In the genomic region with DNA sequence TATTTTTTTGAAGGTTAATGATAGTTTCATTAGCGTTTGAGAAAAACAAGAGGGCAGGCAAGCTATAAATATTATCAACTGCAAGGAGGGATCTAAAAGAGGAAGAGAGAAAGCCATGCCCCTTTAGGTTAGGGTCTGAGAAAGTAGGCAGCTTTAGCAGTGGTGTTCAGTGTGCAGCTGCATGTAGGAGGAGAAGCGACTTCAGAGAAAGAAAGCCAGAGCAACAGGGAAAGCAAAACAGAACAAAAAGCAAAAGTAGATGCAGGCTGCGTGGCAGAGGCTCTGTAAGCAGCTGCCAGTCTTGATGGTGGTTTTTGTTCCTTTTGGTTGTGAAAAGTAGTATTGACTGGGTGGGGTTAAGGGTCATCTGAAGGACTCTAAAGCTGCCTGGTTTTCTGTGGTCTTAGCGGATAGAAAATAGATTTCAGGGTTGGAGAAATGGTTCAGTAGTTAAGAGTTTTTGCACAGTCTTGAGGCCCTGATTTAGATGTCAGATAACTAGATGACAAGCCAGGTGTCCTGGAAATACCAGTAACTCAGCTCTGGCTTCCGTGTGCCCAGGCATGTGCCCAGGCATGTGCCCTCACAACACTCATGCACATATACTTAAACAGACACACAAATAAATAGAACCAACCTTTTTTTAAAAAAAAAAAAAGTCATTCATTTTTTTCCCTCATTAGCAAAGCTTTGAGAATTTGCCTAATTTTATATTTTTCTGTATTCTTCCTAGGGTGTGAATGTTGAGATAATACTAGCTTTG, we compare ENCODE assay signal across 31 mouse cellular contexts. TPM values are rescaled to one million over a fixed set of nuclear protein-coding genes. Genes with fewer than 3 reads are reported as not detected.
A peak's percentile ranks its signal among the peaks of the same experiment; 100 is the strongest.
DNase-seq lines count a peak whose midpoint lies in the region; ATAC-seq and TF ChIP-seq lines count a peak whose summit lies in the region.
"Had no signal": no experiment of that assay in that cellular context is flagged by ENCODE, and none has a peak within 500 bp of the region (broad histone marks: within the 10 kb centered on the region; RNA-seq: fewer than 3 reads in every experiment).

No protein-coding gene starts in this region.

- H3K36me3 ChIP-seq in ES-E14 (ENCODE audit: control insufficient read depth, insufficient read depth, low read length, poor library complexity, severe bottlenecking) = peaks cover 33% of the 10 kb centered on the region

- H3K4me3 ChIP-seq in ES-E14 (ENCODE audit: insufficient read depth in 1 of 2, low read depth in 1 of 2, low read length in 2 of 2, poor library complexity in 1 of 2, severe bottlenecking in 1 of 2) = no peak overlapping the region
- no peak overlapping the region for H3K4me3 ChIP-seq in embryonic fibroblast, embryonic 13.5 days (ENCODE audit: insufficient read depth, low read length)
- H3K4me3 ChIP-seq: embryonic facial prominence, embryonic 15.5 days; heart, embryonic 15.5 days; hindbrain, embryonic 13.5 days; layer of hippocampus, adult 2 months; limb, embryonic 12.5 days; liver, embryonic 12.5 days; neural tube, embryonic 12.5 days; stomach, embryonic 15.5 days had no signal

- peaks cover 0 to 3% of the 10 kb centered on the region in 2 experiments; a peak in 2 of 4 replicates for H3K4me1 ChIP-seq in ES-E14 (ENCODE audit: control insufficient read depth in 2 of 2, insufficient read depth in 2 of 2, low read length in 2 of 2, poor library complexity in 1 of 2)
- no peaks in the 10 kb centered on the region for H3K4me1 ChIP-seq in embryonic fibroblast, embryonic 13.5 days (ENCODE audit: control insufficient read depth, insufficient read depth, low read length)
- H3K4me1 ChIP-seq: embryonic facial prominence, embryonic 15.5 days; heart, embryonic 15.5 days; hindbrain, embryonic 13.5 days; limb, embryonic 12.5 days; liver, embryonic 12.5 days; neural tube, embryonic 12.5 days; stomach, embryonic 15.5 days had no signal

- ATAC-seq in CD4-positive, CD25-positive, alpha-beta regulatory T cell, adult 4 months = no peak
- ATAC-seq: forebrain, embryonic 16.5 days; liver, embryonic 12.5 days had no signal

- in situ Hi-C loops in ES-E14 (cut with MboI; ENCODE audit: low sequenced_read_pairs in 2 of 2, unreplicated experiment in 2 of 2) = loop anchor here (10.0 to 25.0 kb wide), 2 partner anchors 321 to 334 kb away; no protein-coding TSS in a partner anchor

- TF ChIP-seq CTCF in embryonic fibroblast, embryonic 13.5 days (IDR thresholded peaks at IDR 0.05; ENCODE audit: borderline replicate concordance, insufficient read depth, low read length) = no peak

- H3K9ac ChIP-seq in ES-E14 (ENCODE audit: insufficient read depth, low read depth, low read length, poor library complexity, severe bottlenecking) = no peak overlapping the region
- H3K9ac ChIP-seq: embryonic facial prominence, embryonic 15.5 days; heart, embryonic 15.5 days; hindbrain, embryonic 13.5 days; limb, embryonic 12.5 days; liver, embryonic 12.5 days; neural tube, embryonic 12.5 days; stomach, embryonic 15.5 days had no signal

- peak overlapping the region; percentile 55; the same call in 1 of the 2 replicates for H3K27ac ChIP-seq in ES-E14 (ENCODE audit: insufficient read depth, low read depth, low read length, poor library complexity, severe bottlenecking)
- 0 out of 2 replicates have a peak overlapping the region, but pooled peaks have one; percentile 1 for H3K27ac ChIP-seq in embryonic fibroblast, embryonic 13.5 days (ENCODE audit: insufficient read depth, low read length)
- H3K27ac ChIP-seq: embryonic facial prominence, embryonic 15.5 days; heart, embryonic 15.5 days; hindbrain, embryonic 13.5 days; layer of hippocampus, adult 2 months; limb, embryonic 12.5 days; liver, embryonic 12.5 days; neural tube, embryonic 12.5 days; stomach, embryonic 15.5 days had no signal

- peak; percentile 46 to 47 for DNase-seq in spleen, postnatal 36 days (ENCODE audit: low spot score in 2 of 2)
- DNase-seq in spleen, adult 18-20 months = no peak
- no peak for DNase-seq in ES-E14 (ENCODE audit: low read depth, low spot score)
- DNase-seq in right cerebral cortex, adult 2 months (ENCODE audit: low spot score in 2 of 2) = no peak
- DNase-seq in right cerebral cortex, postnatal 36 days (ENCODE audit: low spot score in 2 of 2) = no peak
- DNase-seq: adrenal gland, postnatal 25 days; cerebellum, adult 9-10 months; gastrocnemius, postnatal 36 days; heart, postnatal 36 days; kidney, adult 8-10 months; kidney, postnatal 14 days; lung, adult 2 months; midbrain, embryonic 14.5 days; thymus, postnatal 25 days had no signal

- TF ChIP-seq POLR2A in embryonic fibroblast, embryonic 13.5 days (IDR thresholded peaks at IDR 0.05; ENCODE audit: low read depth, low read length) = no peak

- no peaks in the 10 kb centered on the region for H3K9me3 ChIP-seq in ES-E14 (ENCODE audit: control insufficient read depth, insufficient read depth, low read depth, low read length)
- H3K9me3 ChIP-seq: embryonic facial prominence, embryonic 15.5 days; heart, embryonic 15.5 days; hindbrain, embryonic 13.5 days; limb, embryonic 12.5 days; liver, embryonic 12.5 days; neural tube, embryonic 12.5 days; stomach, embryonic 15.5 days had no signal

TF ChIP-seq in ES-E14, 5 proteins besides CTCF, POLR2A, EP300 and RAD21:
- TF ChIP-seq CHD2 (IDR thresholded peaks at IDR 0.05; ENCODE audit: low read depth, low read length) (no peak), HCFC1 (IDR thresholded peaks at IDR 0.05; ENCODE audit: borderline replicate concordance, insufficient read depth, low read length) (no peak), ZC3H11A (IDR thresholded peaks at IDR 0.05; ENCODE audit: borderline replicate concordance, low read depth, low read length) (no peak), MAFK (IDR thresholded peaks at IDR 0.05; ENCODE audit: insufficient read depth, low read depth, low read length) (no peak), ZNF384 (IDR thresholded peaks at IDR 0.05; ENCODE audit: low read depth, low read length) (no peak)

RNA-seq across cellular contexts. Expression of a gene that starts 17.3 kb away (rescaled TPM):
- total RNA-seq in ES-E14 (2012; rRNA removed) = 92.8 and 109 TPM in 2 replicates
- polyA plus RNA-seq in embryonic fibroblast, embryonic 13.5 days (2011; ENCODE audit: insufficient read length, low read depth, missing spikeins) = 167 and 222 TPM in 2 replicates
- polyA plus RNA-seq in CD4-positive, CD25-positive, alpha-beta regulatory T cell, adult 4 months (2017; shearing (Covaris generic)) = 10 to 100 TPM; 48.5 to 59.7 TPM

RNA-seq across cellular contexts. Expression of a gene that starts 22.7 kb away (rescaled TPM):
- 0.22 and 0.63 TPM in 2 replicates for total RNA-seq in ES-E14 (2012; rRNA removed)
- not detected in 2 replicates for polyA plus RNA-seq in embryonic fibroblast, embryonic 13.5 days (2011; ENCODE audit: insufficient read length, low read depth, missing spikeins)
- polyA plus RNA-seq in CD4-positive, CD25-positive, alpha-beta regulatory T cell, adult 4 months (2017; shearing (Covaris generic)) = under 1 TPM in 1 of 2 experiments, not detected in 1; 0.58 TPM
- total RNA-seq: adrenal gland, postnatal 25 days; gastrocnemius, adult 18-20 months; gastrocnemius, postnatal 36 days; heart, postnatal 36 days; layer of hippocampus, adult 2 months; layer of hippocampus, postnatal 25 days; left cerebral cortex, postnatal 14 days had no signal
- polyA plus RNA-seq: brain, embryonic 14.5 days; lung, adult 2 months; small intestine, adult 2 months had no signal

RNA-seq across cellular contexts. Expression of a gene that starts 29.3 kb away (rescaled TPM):
- total RNA-seq in ES-E14 (2012; rRNA removed) = 0.16 TPM in 1 of 2 replicates, not detected in the other
- not detected in 2 replicates for polyA plus RNA-seq in embryonic fibroblast, embryonic 13.5 days (2011; ENCODE audit: insufficient read length, low read depth, missing spikeins)
- polyA plus RNA-seq in CD4-positive, CD25-positive, alpha-beta regulatory T cell, adult 4 months (2017; shearing (Covaris generic)) = not detected
- total RNA-seq: adrenal gland, postnatal 25 days; gastrocnemius, adult 18-20 months; gastrocnemius, postnatal 36 days; heart, postnatal 36 days; layer of hippocampus, adult 2 months; layer of hippocampus, postnatal 25 days; left cerebral cortex, postnatal 14 days had no signal
- polyA plus RNA-seq: brain, embryonic 14.5 days; limb, embryonic 12.5 days; lung, adult 2 months; small intestine, adult 2 months had no signal

RNA-seq across cellular contexts. Expression of a gene that starts 40.6 kb away (rescaled TPM):
- not detected in 2 replicates for total RNA-seq in ES-E14 (2012; rRNA removed)
- polyA plus RNA-seq in embryonic fibroblast, embryonic 13.5 days (2011; ENCODE audit: insufficient read length, low read depth, missing spikeins) = not detected in 2 replicates
- polyA plus RNA-seq in CD4-positive, CD25-positive, alpha-beta regulatory T cell, adult 4 months (2017; shearing (Covaris generic)) = not detected
- total RNA-seq: adrenal gland, postnatal 25 days; gastrocnemius, adult 18-20 months; gastrocnemius, postnatal 36 days; heart, postnatal 36 days; layer of hippocampus, adult 2 months; layer of hippocampus, postnatal 25 days; left cerebral cortex, postnatal 14 days; megakaryocyte-erythroid progenitor cell, adult 5-6 weeks had no signal
- polyA plus RNA-seq: brain, embryonic 14.5 days; embryonic facial prominence, embryonic 15.5 days; forebrain, embryonic 16.5 days; liver, embryonic 12.5 days; lung, adult 2 months; small intestine, adult 2 months; stomach, embryonic 15.5 days had no signal

Comparison
In these comparisons a context has a peak if more than half of its experiments do, and no peak if none do; other contexts are left out.
1. DNase-seq: peak in spleen, postnatal 36 days (2 of 2); none in spleen, adult 18-20 months (0 of 2), ES-E14 (single experiment), right cerebral cortex, adult 2 months (0 of 2) and right cerebral cortex, postnatal 36 days (0 of 2).